Mouse (Mus musculus) hindbrain, embryonic 13.5 days (tissue): ENCODE measurements around the gene Fubp1. TPM values are rescaled to one million over a fixed set of nuclear protein-coding genes. Genes with fewer than 3 reads are reported as not detected.

Source experiments
- ATAC-seq: fragments of 200-750 bp; cut with Nextera tagmentation; 2 replicates; pipeline ENCODE4 v1.8.0; 2017; ENCODE audit warnings: moderate TSS enrichment; ENCODE audit not compliant: low FRiP score
- H3K27ac ChIP-seq: fragments of 300-500 bp; sonication (generic); 2 replicates; pipeline ENCODE4 v1.5.1; 2015; ENCODE audit warnings: inconsistent platforms, mild to moderate bottlenecking, moderate library complexity
- H3K27me3 ChIP-seq: fragments of 300-500 bp; sonication (generic); 2 replicates; pipeline ENCODE4 v1.6.1; 2015; ENCODE audit warnings: mild to moderate bottlenecking, inconsistent platforms
- H3K36me3 ChIP-seq: fragments of 300-500 bp; sonication (generic); 2 replicates; pipeline ENCODE4 v1.6.1; 2015; ENCODE audit warnings: mild to moderate bottlenecking, inconsistent platforms
- H3K4me1 ChIP-seq: fragments of 300-500 bp; sonication (generic); replicated peaks from 2 replicates; pipeline ENCODE4 v1.6.1; 2015; ENCODE audit warnings: inconsistent platforms
- H3K4me2 ChIP-seq: fragments of 300-500 bp; sonication (generic); 2 replicates; pipeline ENCODE4 v1.6.1; 2015; ENCODE audit warnings: inconsistent platforms, mild to moderate bottlenecking, moderate library complexity
- H3K4me3 ChIP-seq: fragments of 300-500 bp; sonication (generic); 2 replicates; pipeline ENCODE4 v1.5.1; 2015; ENCODE audit warnings: mild to moderate bottlenecking, inconsistent platforms
- H3K9ac ChIP-seq: fragments of 300-500 bp; sonication (generic); 2 replicates; pipeline ENCODE4 v1.6.1; 2015; ENCODE audit warnings: mild to moderate bottlenecking, inconsistent platforms
- H3K9me3 ChIP-seq: fragments of 300-500 bp; sonication (generic); 2 replicates; pipeline ENCODE4 v1.6.1; 2016; ENCODE audit warnings: inconsistent platforms
- WGBS: fragments of 180-500 bp; shearing (Covaris S2); methylation state at CpG from one replicate; pipeline ENCODE4 v1.1.7; 2015; 5-methylcytosine and 5-hydroxymethylcytosine counted together
- polyA plus RNA-seq: library from polyadenylated mRNA; unstranded; fragments of >200 nt; fragmentation: Nextera tagmentation; extraction: Ambion mirVana; gene quantifications from 2 replicates; pipeline ENCODE4 v1.2.1, GENCODE M21; 2015

Fubp1 gene
- polyA plus RNA-seq, 1 experiment from 2014 or later: 299 TPM

DNA sequence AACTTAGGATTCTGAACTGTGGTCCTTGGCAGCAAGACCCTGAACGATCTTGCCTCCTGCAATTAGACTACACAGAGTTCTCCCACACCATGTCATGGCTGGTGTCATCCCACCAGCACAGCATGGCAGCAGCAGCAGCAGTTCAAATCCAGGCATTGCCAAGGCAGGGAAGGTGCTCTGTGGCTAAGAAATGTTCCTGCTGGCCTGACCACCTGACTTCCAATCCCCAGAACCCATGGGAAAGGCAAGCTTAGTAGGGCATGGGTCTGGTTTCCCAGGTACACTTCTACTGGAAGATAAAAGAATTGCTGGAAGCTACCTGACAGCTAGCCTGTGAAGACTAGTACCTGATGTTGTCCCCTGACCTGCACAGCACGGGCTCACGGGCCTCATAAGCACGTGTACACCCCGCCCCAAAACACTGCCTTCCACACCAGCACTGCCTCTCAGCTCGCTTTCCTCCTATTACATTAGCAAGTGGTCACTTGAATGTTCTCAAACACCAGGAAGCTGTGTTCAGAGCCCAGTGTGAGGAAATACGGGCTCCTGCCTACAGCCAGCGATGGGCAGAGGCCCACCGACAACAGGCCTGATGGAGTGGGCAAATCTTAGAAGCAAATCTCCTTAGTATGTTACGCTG, 61.0 kb downstream of the Fubp1 start:
- Histone ChIP-seq H3K4me2 (no peak overlapping the region), H3K27ac (no peak overlapping the region), H3K27me3 (peaks cover 23% of the 10 kb centered on the region), H3K4me1 (peaks cover 1% of the 10 kb centered on the region), H3K4me3 (no peak overlapping the region), H3K9me3 (no peaks in the 10 kb centered on the region), H3K9ac (no peak overlapping the region), H3K36me3 (peaks cover 6% of the 10 kb centered on the region)
- ATAC-seq: no peak
- WGBS: 90% methylated on average over 10 of the region's 10 CpGs

- no peak overlapping the region for H3K4me3 ChIP-seq
- peaks cover 16% of the 10 kb centered on the region for H3K27me3 ChIP-seq
- no peak for ATAC-seq
- 88% methylated on average over 6 of the region's 6 CpGs for WGBS
- H3K4me1 ChIP-seq: no peaks in the 10 kb centered on the region
- peaks cover 13% of the 10 kb centered on the region for H3K36me3 ChIP-seq
- no peak overlapping the region for H3K9ac ChIP-seq
- no peak overlapping the region for H3K27ac ChIP-seq
- no peak overlapping the region for H3K4me2 ChIP-seq
- H3K9me3 ChIP-seq: no peaks in the 10 kb centered on the region
These were observed 61.7 kb downstream of the Fubp1 start for GRCm38 (mm10) chr3:152271876-152272275.

DNA sequence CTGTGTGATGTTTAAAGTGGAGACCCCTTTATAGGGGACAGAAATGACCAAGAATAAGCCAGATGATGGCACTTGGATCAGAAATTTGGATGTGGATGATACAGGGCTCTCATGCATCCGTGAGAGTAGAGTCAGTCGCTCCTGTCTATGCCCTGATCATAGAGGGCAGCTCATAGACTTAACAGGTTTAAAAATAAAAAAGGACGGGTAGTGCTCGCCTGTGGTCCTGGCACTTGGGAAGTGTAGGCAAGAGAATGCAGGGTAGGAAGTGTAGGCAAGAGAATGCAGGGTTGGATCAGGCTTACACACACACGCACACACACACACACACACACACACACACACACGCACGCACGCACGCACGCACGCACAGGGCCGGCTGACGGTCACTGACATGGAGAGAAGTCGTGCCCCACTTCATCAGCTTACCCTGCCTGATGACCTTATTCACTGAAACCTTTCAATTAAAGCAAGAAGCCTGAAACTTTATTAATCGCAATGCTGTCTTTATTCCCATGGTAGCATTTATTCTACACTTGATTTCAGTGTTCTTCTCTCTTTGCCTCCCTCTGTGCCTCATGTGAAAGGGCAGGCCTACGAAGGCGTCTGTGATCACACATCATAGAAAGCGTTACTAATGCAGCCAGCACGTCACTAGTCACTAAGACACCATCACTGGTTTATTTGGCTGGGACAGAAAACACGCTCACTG, 62.9 kb downstream of the Fubp1 start:
- Histone ChIP-seq H3K9ac (no peak overlapping the region), H3K4me3 (no peak overlapping the region), H3K36me3 (peaks cover 17% of the 10 kb centered on the region), H3K4me2 (no peak overlapping the region), H3K9me3 (no peaks in the 10 kb centered on the region), H3K4me1 (no peaks in the 10 kb centered on the region), H3K27me3 (peaks cover 3% of the 10 kb centered on the region), H3K27ac (no peak overlapping the region)
- WGBS: 66% methylated on average over 20 of the region's 20 CpGs
- 0 out of 2 replicates have a peak, but pooled peaks have one; percentile 28 for ATAC-seq

DNA sequence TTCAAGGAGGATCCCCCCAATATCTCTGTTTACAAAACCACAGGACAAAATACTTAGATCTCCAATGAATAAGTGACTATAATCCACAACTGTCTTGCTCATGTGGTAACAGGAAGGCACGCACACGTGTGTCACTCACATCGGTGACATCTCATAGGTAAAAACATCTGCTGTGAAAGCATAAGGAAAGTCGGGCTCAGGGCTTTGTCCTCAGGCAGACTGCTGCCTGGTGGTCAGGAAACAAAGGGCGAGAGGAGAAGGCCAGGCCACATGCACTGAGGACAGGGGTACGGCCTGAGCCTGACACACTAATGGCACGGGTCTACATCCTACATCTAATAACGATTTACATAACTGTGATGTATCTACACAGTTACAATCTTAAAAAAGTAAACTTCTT, 64.8 kb downstream of the Fubp1 start:
- Histone ChIP-seq H3K4me3 (no peak overlapping the region), H3K4me2 (no peak overlapping the region), H3K9ac (no peak overlapping the region), H3K27me3 (no peaks in the 10 kb centered on the region), H3K9me3 (no peaks in the 10 kb centered on the region), H3K4me1 (no peaks in the 10 kb centered on the region), H3K36me3 (peaks cover 17% of the 10 kb centered on the region), H3K27ac (no peak overlapping the region)
- ATAC-seq: no peak
- WGBS: 75% methylated on average over 8 of the region's 8 CpGs

DNA sequence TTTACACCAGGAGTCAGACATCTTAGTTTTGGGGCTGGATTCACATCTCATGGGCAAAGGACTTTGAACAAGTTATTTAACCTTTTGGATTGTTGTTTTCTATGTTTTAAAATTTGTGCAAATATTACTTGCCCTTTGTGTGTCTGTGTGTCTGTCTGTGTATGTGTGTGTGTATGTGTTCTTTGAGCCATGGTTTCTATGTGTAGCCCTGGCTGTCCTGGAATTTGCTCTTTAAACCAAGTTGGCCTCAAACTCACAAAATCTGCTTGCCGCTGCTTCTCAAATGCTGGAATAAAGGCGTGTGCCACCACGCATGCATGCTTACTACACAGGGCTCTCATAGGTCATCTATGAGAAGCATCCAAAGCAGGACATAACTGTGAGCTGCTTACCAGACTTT, 66.7 kb downstream of the Fubp1 start:
- H3K27ac ChIP-seq: no peak overlapping the region
- 96% methylated on average over 3 of the region's 3 CpGs for WGBS
- no peak overlapping the region for H3K9ac ChIP-seq
- no peak overlapping the region for H3K4me2 ChIP-seq
- H3K36me3 ChIP-seq: peaks cover 21% of the 10 kb centered on the region
- ATAC-seq: no peak
- no peaks in the 10 kb centered on the region for H3K9me3 ChIP-seq
- H3K27me3 ChIP-seq: no peaks in the 10 kb centered on the region
- H3K4me1 ChIP-seq: no peaks in the 10 kb centered on the region
- no peak overlapping the region for H3K4me3 ChIP-seq

DNA sequence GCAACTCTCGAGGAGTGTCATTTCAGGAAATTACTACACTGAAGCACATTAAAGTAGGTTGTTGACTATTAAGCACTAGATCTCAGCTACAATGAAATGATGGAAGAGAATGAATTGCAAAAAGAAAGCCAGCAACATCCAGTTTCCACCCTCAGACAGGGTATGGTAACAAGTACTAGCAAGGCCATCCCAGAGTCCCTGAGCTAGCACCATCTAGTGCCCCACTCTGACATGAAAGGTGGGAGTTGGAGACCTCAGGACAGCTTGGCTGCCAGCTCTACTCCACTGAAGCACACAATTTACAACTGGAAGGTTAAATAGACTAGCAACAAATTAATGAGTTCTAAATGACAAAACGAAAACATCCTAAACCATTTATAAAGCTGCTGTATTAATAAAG, 67.7 kb downstream of the Fubp1 start:
- WGBS: 89% methylated on average over 2 of the region's 2 CpGs
- Histone ChIP-seq H3K36me3 (peaks cover 31% of the 10 kb centered on the region), H3K4me3 (no peak overlapping the region), H3K4me2 (no peak overlapping the region), H3K4me1 (no peaks in the 10 kb centered on the region), H3K9ac (no peak overlapping the region), H3K27ac (no peak overlapping the region), H3K9me3 (no peaks in the 10 kb centered on the region), H3K27me3 (no peaks in the 10 kb centered on the region)
- no peak for ATAC-seq

- Histone ChIP-seq H3K4me1 (no peaks in the 10 kb centered on the region), H3K27me3 (no peaks in the 10 kb centered on the region), H3K4me2 (no peak overlapping the region), H3K9ac (no peak overlapping the region), H3K4me3 (no peak overlapping the region), H3K27ac (no peak overlapping the region), H3K9me3 (no peaks in the 10 kb centered on the region), H3K36me3 (peaks cover 33% of the 10 kb centered on the region)
- 87% methylated on average over 2 of the region's 2 CpGs for WGBS
- no peak for ATAC-seq
These were observed 68.2 kb downstream of the Fubp1 start for GRCm38 (mm10) chr3:152278431-152278830.

- ATAC-seq: no peak
- H3K4me3 ChIP-seq: no peak overlapping the region
- WGBS: 31% methylated on average over 3 of the region's 3 CpGs
- no peaks in the 10 kb centered on the region for H3K4me1 ChIP-seq
- H3K9me3 ChIP-seq: no peaks in the 10 kb centered on the region
- no peak overlapping the region for H3K9ac ChIP-seq
- H3K27ac ChIP-seq: no peak overlapping the region
- H3K4me2 ChIP-seq: no peak overlapping the region
- H3K36me3 ChIP-seq: peaks cover 50% of the 10 kb centered on the region
- H3K27me3 ChIP-seq: no peaks in the 10 kb centered on the region
These were observed 71.9 kb downstream of the Fubp1 start for GRCm38 (mm10) chr3:152282126-152282525.

DNA sequence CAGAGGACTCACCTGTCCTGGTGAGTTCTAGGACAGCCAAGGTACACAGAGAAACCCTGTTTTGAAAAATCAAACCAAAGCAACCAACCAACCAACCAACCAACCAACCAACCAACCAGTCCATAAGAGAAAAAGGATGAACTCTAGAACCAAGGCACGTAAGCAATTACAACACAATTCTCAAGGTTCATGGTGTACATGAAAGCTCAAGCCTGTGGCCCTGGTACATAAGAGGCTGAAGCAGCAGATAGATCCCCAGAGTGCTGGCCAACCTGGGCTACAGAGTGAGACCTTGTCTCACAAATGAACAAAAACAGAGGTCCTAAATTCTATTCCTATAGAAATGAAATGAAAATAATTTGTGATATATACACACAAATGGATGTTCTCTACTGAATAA, 74.1 kb downstream of the Fubp1 start:
- H3K36me3 ChIP-seq: peaks cover 68% of the 10 kb centered on the region
- ATAC-seq: no peak

DNA sequence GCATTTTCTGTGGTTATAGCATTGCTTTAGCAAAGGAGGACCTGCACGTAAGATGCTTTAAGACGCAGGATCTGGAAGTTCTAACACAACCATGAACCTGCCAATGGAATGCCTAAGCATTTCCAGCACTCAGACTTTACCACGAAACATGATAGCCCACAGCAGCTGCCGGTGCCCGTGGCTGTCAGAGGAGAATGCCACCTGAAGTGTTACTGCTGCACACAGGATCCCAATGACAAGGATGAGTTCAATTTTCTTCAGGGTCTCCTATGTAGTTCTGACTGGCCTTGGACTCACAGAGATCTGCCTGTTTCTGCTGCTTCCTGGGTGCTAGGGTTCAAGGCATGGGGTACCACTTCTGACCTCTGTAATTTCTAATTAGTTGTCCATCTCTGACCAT, 74.5 kb downstream of the Fubp1 start:
- Histone ChIP-seq H3K27ac (no peak overlapping the region), H3K9ac (no peak overlapping the region), H3K4me2 (no peak overlapping the region), H3K4me1 (no peaks in the 10 kb centered on the region), H3K4me3 (no peak overlapping the region), H3K36me3 (peaks cover 69% of the 10 kb centered on the region), H3K9me3 (no peaks in the 10 kb centered on the region), H3K27me3 (no peaks in the 10 kb centered on the region)
- no peak for ATAC-seq
- WGBS: 94% methylated on average over 5 of the region's 5 CpGs

More for the DNA sequence above, 74.1 kb downstream of the Fubp1 start:
- Histone ChIP-seq H3K27ac (no peak overlapping the region), H3K9ac (no peak overlapping the region), H3K27me3 (no peaks in the 10 kb centered on the region), H3K4me1 (no peaks in the 10 kb centered on the region), H3K4me2 (no peak overlapping the region), H3K4me3 (no peak overlapping the region), H3K9me3 (no peaks in the 10 kb centered on the region)
- 100% methylated on average over 1 of the region's 1 CpGs for WGBS

Other genes with a start within 250 kb of the Fubp1 start
- 8.4 and 9.2 TPM in 2 replicates for gene Gipc2, start 44.2 kb upstream of the Fubp1 start, polyA plus RNA-seq
- gene Dnajb4, start 120 bp upstream of the Fubp1 start, polyA plus RNA-seq: 37.0 and 37.5 TPM in 2 replicates
- gene Nexn, start 55.9 kb downstream of the Fubp1 start, polyA plus RNA-seq: 3.1 and 3.8 TPM in 2 replicates
- gene Miga1, start 130.0 kb downstream of the Fubp1 start, polyA plus RNA-seq: 18.9 and 19.8 TPM in 2 replicates
- gene Usp33, start 136.1 kb downstream of the Fubp1 start, polyA plus RNA-seq: 88.0 and 89.3 TPM in 2 replicates
- 36.0 and 37.0 TPM in 2 replicates for gene Zzz3, start 185.1 kb downstream of the Fubp1 start, polyA plus RNA-seq